Mouse (Mus musculus) hindbrain, embryonic 11.5 days (tissue): Measurements from ENCODE around the gene Fbxo48. TPM values are rescaled to one million over a fixed set of nuclear protein-coding genes. Genes with fewer than 3 reads are reported as not detected.

Experiments
- ATAC-seq: fragments of 200-750 bp; cut with Nextera tagmentation; 2 replicates; pipeline ENCODE4 v1.8.0; 2017; ENCODE audit warnings: mild to moderate bottlenecking, moderate TSS enrichment, moderate library complexity; ENCODE audit not compliant: low FRiP score
- DNase-seq: peaks from one replicate; pipeline ENCODE4 v3.0.0-alpha.2; 2015; ENCODE audit warnings: low spot score
- H3K27ac ChIP-seq: fragments of 300-500 bp; sonication (generic); 2 replicates; pipeline ENCODE4 v1.5.1; 2014; ENCODE audit warnings: mild to moderate bottlenecking, low read depth, low read length
- H3K27me3 ChIP-seq: fragments of 300-500 bp; sonication (generic); 2 replicates; pipeline ENCODE4 v1.6.1; 2014; ENCODE audit warnings: mild to moderate bottlenecking, low read length, moderate library complexity, mixed read lengths; ENCODE audit not compliant: control insufficient read depth, insufficient read depth
- H3K36me3 ChIP-seq: fragments of 300-500 bp; sonication (generic); 2 replicates; pipeline ENCODE4 v1.6.1; 2014; ENCODE audit warnings: mild to moderate bottlenecking, low read length, moderate library complexity, mixed read lengths; ENCODE audit not compliant: control insufficient read depth, insufficient read depth
- H3K4me1 ChIP-seq: fragments of 300-500 bp; sonication (generic); replicated peaks from 2 replicates; pipeline ENCODE4 v1.6.1; 2014; ENCODE audit warnings: low read length, mixed read lengths; ENCODE audit not compliant: control insufficient read depth, insufficient read depth
- H3K4me2 ChIP-seq: fragments of 300-500 bp; sonication (generic); replicated peaks from 2 replicates; pipeline ENCODE4 v1.6.1; 2014; ENCODE audit warnings: mild to moderate bottlenecking, low read depth, low read length
- H3K4me3 ChIP-seq: fragments of 300-500 bp; sonication (generic); 2 replicates; pipeline ENCODE4 v1.5.1; 2014; ENCODE audit warnings: low read depth, low read length
- H3K9ac ChIP-seq: fragments of 300-500 bp; sonication (generic); 2 replicates; pipeline ENCODE4 v1.6.1; 2014; ENCODE audit warnings: low read depth, low read length
- H3K9me3 ChIP-seq: fragments of 300-500 bp; sonication (generic); 2 replicates; pipeline ENCODE4 v1.6.1; 2016; ENCODE audit warnings: low read length; ENCODE audit not compliant: control insufficient read depth
- WGBS: fragments of 180-500 bp; shearing (Covaris S2); extraction: QIAGEN DNeasy Blood & Tissue Kit; methylation state at CpG from one replicate; pipeline ENCODE4 v1.1.7; 2014; 5-methylcytosine and 5-hydroxymethylcytosine counted together
- polyA plus RNA-seq: library from polyadenylated mRNA; unstranded; fragments of >200 nt; fragmentation: Nextera tagmentation; extraction: Ambion mirVana; gene quantifications from 2 replicates; pipeline ENCODE4 v1.2.1, GENCODE M21; 2014

The Fbxo48 gene
- polyA plus RNA-seq, 1 experiment from 2014 or later: 2.7 TPM

DNA sequence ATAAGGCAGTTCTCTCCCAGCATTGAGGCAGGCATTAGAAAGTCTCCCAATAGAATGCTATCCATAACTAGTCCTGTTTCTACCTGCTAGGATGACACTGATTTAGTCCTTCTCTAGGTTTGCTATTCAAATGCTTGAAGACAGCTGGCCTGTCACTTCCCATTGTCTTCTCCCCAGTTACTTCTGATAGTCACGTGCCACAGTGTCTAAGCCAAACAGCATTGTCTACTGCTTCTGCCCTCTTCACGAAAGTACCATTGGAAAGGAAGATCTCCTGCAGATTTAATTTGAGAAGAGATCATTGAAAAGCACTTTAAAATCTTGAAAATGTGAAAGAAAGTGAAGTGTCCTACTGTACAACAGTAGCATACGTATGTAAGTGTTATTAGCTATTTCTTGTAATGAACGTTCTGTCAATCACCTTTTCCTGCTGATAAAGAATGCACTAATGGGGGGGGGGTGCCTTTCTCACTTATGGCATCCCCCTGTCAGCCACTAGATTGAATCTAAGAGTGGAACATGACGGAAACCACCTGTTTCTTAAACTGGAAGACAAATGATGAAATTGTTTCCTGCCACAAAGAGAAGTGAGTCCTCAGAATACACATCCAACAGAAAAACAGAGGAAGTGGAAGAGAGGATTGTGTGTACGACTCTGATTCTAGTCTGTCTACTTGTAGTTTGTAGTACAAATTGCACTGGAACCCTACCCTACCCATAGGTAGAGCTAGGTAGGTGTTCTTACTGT is 5.1 kb downstream of the Fbxo48 start:
- no peak overlapping the region for H3K9ac ChIP-seq
- ATAC-seq (no peak), DNase-seq (no peak)
- H3K4me1 ChIP-seq: no peaks in the 10 kb centered on the region
- no peak overlapping the region for H3K27ac ChIP-seq
- 90% methylated on average over 6 of the region's 6 CpGs for WGBS
- H3K9me3 ChIP-seq: no peaks in the 10 kb centered on the region
- H3K4me3 ChIP-seq: no peak overlapping the region
- no peaks in the 10 kb centered on the region for H3K27me3 ChIP-seq
- H3K36me3 ChIP-seq: no peaks in the 10 kb centered on the region
- H3K4me2 ChIP-seq: no peak overlapping the region

DNA sequence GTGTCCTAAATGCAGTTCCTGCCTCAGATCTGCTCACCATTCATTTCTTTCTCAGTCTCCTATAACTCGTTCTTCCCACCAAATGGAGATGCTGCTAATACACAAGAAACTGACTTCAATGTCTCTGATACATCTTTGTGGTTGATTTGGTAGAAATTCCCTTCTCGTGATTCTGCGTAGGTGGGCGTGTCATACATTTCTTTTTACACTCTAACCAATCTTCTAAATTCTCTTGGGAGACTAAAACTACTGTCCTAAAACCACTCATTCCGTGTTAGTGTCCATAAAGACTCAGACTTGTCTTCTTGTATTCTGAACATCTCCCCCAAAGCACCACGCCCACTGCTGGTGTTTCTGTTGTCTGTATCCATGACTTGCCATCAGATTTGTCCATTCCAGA is 5.9 kb downstream of the Fbxo48 start:
- no peak overlapping the region for H3K27ac ChIP-seq
- no peaks in the 10 kb centered on the region for H3K27me3 ChIP-seq
- H3K9ac ChIP-seq: no peak overlapping the region
- H3K9me3 ChIP-seq: no peaks in the 10 kb centered on the region
- WGBS: 97% methylated on average over 6 of the region's 6 CpGs
- H3K4me1 ChIP-seq: no peaks in the 10 kb centered on the region
- no peak overlapping the region for H3K4me2 ChIP-seq
- H3K36me3 ChIP-seq: no peaks in the 10 kb centered on the region
- ATAC-seq (no peak), DNase-seq (no peak)
- H3K4me3 ChIP-seq: no peak overlapping the region

DNA sequence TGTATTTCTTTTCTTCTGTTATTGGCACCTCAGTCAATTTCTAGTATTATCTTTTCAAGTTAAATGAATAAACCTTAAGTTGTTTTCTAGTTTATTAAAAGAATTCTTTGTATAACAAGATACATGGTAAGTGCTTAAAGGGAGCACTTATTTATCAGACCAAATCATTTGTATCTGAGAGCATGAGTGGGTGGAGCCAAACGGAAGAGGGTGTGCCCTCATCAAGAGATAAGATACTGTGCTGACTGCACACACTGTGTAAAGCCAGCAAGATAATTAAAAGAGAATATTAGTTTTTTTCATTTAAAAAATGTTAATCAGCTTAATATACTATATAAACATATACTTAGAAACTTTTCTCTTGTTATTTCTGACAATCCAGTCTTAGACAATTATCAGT is 7.3 kb downstream of the Fbxo48 start:
- no peak overlapping the region for H3K4me3 ChIP-seq
- no peak overlapping the region for H3K9ac ChIP-seq
- DNase-seq (no peak), ATAC-seq (no peak)
- no peaks in the 10 kb centered on the region for H3K9me3 ChIP-seq
- no peaks in the 10 kb centered on the region for H3K4me1 ChIP-seq
- 91% methylated on average over 1 of the region's 1 CpGs for WGBS
- no peak overlapping the region for H3K4me2 ChIP-seq
- no peaks in the 10 kb centered on the region for H3K36me3 ChIP-seq
- H3K27me3 ChIP-seq: no peaks in the 10 kb centered on the region
- no peak overlapping the region for H3K27ac ChIP-seq

DNA sequence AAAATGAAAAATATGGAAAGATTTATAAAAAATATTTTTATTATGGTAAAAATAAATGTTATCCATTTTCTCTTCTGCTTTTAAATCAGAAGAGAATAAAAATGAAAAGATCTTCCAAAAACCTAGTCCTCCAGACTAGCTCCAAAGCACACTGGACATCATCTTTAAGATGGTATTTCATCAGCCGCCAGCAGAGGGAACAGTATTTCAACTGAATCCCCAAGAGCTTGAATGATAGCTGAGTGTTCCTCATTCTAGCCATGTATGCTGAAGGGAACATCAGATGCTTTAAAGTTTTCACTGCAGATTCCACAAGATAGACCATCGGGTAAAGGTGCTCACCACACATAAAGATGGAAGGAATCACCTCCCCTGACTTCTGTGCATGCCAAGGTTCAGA is 16.6 kb downstream of the Fbxo48 start:
- Histone ChIP-seq H3K36me3 (no peaks in the 10 kb centered on the region), H3K9me3 (no peaks in the 10 kb centered on the region), H3K4me3 (no peak overlapping the region), H3K27ac (no peak overlapping the region), H3K4me1 (no peaks in the 10 kb centered on the region), H3K9ac (no peak overlapping the region), H3K27me3 (no peaks in the 10 kb centered on the region), H3K4me2 (no peak overlapping the region)
- WGBS: 61% methylated on average over 2 of the region's 2 CpGs
- peak; percentile 39 for DNase-seq
- peak; percentile 53; the same call in 1 of the 2 replicates for ATAC-seq

DNA sequence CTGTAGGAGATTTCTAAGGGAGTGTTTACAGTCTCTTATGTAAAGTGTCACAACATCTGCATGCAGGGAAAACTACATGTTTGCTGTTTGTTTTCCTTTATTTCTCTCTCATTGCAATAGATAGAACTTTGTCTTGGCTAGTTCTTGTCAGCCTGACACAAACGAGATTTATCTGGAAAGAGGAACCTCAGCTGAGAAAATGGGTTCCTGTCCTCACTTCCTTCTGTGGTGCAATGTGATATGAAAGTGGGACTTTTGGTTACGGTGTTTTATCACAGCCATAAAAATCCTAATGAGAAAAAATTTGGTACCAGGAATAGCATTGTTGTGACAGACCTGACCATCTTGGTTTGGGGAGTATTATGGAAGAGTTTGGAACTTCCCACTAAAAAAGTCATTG is 18.5 kb downstream of the Fbxo48 start:
- whole genome bisulfite sequencing: 79% methylated on average over 2 of the region's 2 CpGs
- H3K4me3 ChIP-seq: no peak overlapping the region
- no peak overlapping the region for H3K4me2 ChIP-seq

DNA sequence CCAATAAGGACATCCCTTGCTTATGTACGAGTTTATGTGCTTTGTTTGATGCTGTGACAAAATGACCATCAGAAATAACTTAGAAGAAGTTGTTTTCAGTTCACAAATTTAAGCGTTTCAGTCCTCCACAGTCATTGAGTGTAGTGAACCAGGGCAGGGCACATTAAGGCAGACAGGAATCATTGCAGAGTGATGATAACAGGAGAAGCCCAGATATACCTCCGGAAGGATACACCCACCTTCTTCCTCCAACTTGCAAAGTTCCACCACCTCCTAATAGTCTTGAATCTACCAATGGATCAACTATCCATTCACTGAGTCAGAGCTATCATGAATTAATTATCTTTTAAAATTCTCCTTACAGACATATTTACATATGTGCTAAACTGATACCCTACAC is 20.9 kb downstream of the Fbxo48 start:
- Histone ChIP-seq H3K9me3 (no peaks in the 10 kb centered on the region), H3K4me1 (no peaks in the 10 kb centered on the region), H3K27me3 (no peaks in the 10 kb centered on the region), H3K4me2 (no peak overlapping the region), H3K36me3 (no peaks in the 10 kb centered on the region), H3K27ac (no peak overlapping the region), H3K4me3 (no peak overlapping the region), H3K9ac (no peak overlapping the region)
- ATAC-seq: no peak
- WGBS: 93% methylated on average over 3 of the region's 3 CpGs
- DNase-seq: no peak

More for the DNA sequence above, 18.5 kb downstream of the Fbxo48 start:
- Histone ChIP-seq H3K27ac (no peak overlapping the region), H3K27me3 (no peaks in the 10 kb centered on the region), H3K4me1 (no peaks in the 10 kb centered on the region), H3K36me3 (no peaks in the 10 kb centered on the region), H3K9ac (no peak overlapping the region), H3K9me3 (no peaks in the 10 kb centered on the region)
- DNase-seq (no peak), ATAC-seq (no peak)

DNA sequence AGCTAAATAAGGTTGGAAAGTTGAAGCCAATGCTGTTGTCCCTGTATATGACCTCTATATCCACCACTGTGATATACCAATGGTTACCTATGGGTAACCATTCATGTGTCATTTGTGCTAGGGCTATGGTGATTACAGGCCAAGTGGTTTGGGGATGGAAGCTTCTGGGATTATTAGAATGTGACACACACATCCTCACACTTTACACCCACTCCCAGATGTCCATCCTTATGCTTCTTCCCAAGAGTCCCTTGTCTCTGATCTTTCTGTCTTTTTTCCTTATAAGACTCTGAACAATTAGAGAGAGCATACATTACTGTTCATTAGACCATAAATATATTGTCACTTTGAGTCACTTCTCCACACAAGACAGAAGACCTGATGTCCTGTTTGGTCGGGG is 21.9 kb downstream of the Fbxo48 start:
- H3K27ac ChIP-seq: no peak overlapping the region
- H3K36me3 ChIP-seq: no peaks in the 10 kb centered on the region
- 97% methylated on average over 1 of the region's 1 CpGs for WGBS
- no peak overlapping the region for H3K4me3 ChIP-seq
- H3K4me1 ChIP-seq: no peaks in the 10 kb centered on the region
- H3K9ac ChIP-seq: no peak overlapping the region
- ATAC-seq: no peak
- no peaks in the 10 kb centered on the region for H3K27me3 ChIP-seq
- no peak for DNase-seq
- H3K9me3 ChIP-seq: no peaks in the 10 kb centered on the region
- no peak overlapping the region for H3K4me2 ChIP-seq

DNA sequence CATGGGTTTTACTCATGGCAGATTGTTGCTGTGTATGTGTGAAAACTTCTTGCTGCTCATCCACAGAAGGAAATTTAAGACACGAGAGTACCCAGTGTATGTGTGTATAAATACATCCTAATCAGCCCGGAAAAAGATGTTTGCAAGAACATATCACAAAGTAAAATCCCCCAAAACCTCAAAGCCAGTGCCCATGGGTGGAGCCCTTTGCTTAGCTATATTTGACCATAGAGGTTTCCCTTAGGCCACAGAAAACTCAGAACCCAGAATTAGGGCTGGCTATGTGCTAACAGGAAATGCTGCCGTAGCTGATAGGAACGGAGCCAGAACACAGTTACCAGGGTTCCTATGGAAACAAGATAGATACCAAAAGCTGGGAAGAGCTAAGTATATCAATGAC is 25.8 kb downstream of the Fbxo48 start:
- WGBS: 87% methylated on average over 4 of the region's 4 CpGs
- DNase-seq (no peak), ATAC-seq (no peak)
- no peaks in the 10 kb centered on the region for H3K36me3 ChIP-seq
- no peaks in the 10 kb centered on the region for H3K4me1 ChIP-seq
- no peak overlapping the region for H3K4me2 ChIP-seq
- H3K27ac ChIP-seq: no peak overlapping the region
- H3K9me3 ChIP-seq: no peaks in the 10 kb centered on the region
- H3K27me3 ChIP-seq: no peaks in the 10 kb centered on the region
- H3K9ac ChIP-seq: no peak overlapping the region
- no peak overlapping the region for H3K4me3 ChIP-seq

DNA sequence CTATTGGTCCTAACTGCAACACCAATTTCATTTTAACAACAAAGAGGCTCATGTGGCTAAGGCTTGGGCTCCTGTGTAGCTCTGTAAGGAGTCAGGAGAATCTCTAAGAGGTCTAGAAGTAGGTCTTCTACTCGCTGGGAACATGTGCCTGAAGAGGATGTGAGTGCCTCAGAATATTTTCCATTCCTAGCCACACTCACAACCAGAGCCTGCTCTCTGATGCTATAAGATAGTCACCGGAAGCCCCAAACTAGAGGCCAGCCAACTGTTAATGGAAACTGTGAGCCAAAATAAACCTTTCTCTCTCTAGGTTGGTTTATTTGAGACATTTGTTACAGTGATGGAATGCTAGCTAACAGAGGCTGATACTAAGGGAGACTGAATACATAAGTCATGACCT is 26.4 kb downstream of the Fbxo48 start:
- ATAC-seq: no peak
- no peaks in the 10 kb centered on the region for H3K9me3 ChIP-seq
- WGBS: 73% methylated on average over 2 of the region's 2 CpGs

More for the DNA sequence above, 26.4 kb downstream of the Fbxo48 start:
- no peak for DNase-seq
- Histone ChIP-seq H3K4me2 (no peak overlapping the region), H3K27ac (no peak overlapping the region), H3K9ac (no peak overlapping the region), H3K27me3 (no peaks in the 10 kb centered on the region), H3K4me3 (no peak overlapping the region), H3K36me3 (no peaks in the 10 kb centered on the region), H3K4me1 (no peaks in the 10 kb centered on the region)
